7 mouse cellular contexts compared by ENCODE assay signal in genomic region chr12:118836411-118837341, GRCm38 (mm10). TPM values are rescaled to one million over a fixed set of nuclear protein-coding genes. Genes with fewer than 3 reads are reported as not detected.
DNase-seq lines count a peak whose midpoint lies in the region; ATAC-seq and TF ChIP-seq lines count a peak whose summit lies in the region.

No protein-coding gene starts in this region.

- ATAC-seq in kidney, postnatal 0 days (replicated peaks; ENCODE audit: low FRiP score, low read depth): peak; percentile 78
- peak; percentile 88 for ATAC-seq in midbrain, embryonic 11.5 days (ENCODE audit: low FRiP score)

- no peak for TF ChIP-seq CTCF in kidney, postnatal 0 days (IDR thresholded peaks at IDR 0.05; ENCODE audit: low read depth)

- peaks cover 90% of the 10 kb centered on the region for H3K27me3 ChIP-seq in forebrain, embryonic 10.5 days (ENCODE audit: poor library complexity, severe bottlenecking)
- H3K27me3 ChIP-seq in kidney, postnatal 0 days (ENCODE audit: insufficient read depth, low read length): peaks cover 63% of the 10 kb centered on the region
- peaks cover 53% of the 10 kb centered on the region for H3K27me3 ChIP-seq in midbrain, embryonic 11.5 days (ENCODE audit: control insufficient read depth, insufficient read depth, low read length)

- DNase-seq in urinary bladder, adult 2 months (ENCODE audit: low spot score): peak; percentile 32
- DNase-seq in urinary bladder, adult 18-20 months (ENCODE audit: low spot score in 2 of 2): no peak
- DNase-seq in forebrain, embryonic 10.5 days (ENCODE audit: extremely low spot score, low spot score): peak; percentile 68
- no peak for DNase-seq in kidney, postnatal 0 days (ENCODE audit: low spot score)
- peak; percentile 96 for DNase-seq in midbrain, embryonic 11.5 days (ENCODE audit: low spot score, missing footprints)
- DNase-seq in left cerebral cortex, postnatal 36 days (ENCODE audit: low spot score in 2 of 2): no peak
- DNase-seq in right cerebral cortex, postnatal 25 days: no peak

- peak overlapping the region; percentile 69 for H3K4me3 ChIP-seq in forebrain, embryonic 10.5 days
- peak overlapping the region; percentile 47 for H3K4me3 ChIP-seq in kidney, postnatal 0 days (replicated peaks; ENCODE audit: low read depth, low read length)
- peak overlapping the region; percentile 31 for H3K4me3 ChIP-seq in midbrain, embryonic 11.5 days (ENCODE audit: low read depth, low read length)

- peak overlapping the region; percentile 35; the same call in 1 of the 2 replicates for H3K9ac ChIP-seq in kidney, postnatal 0 days (ENCODE audit: low read depth, low read length)
- H3K9ac ChIP-seq in midbrain, embryonic 11.5 days (ENCODE audit: low read length): peak overlapping the region; percentile 29; the same call in 1 of the 2 replicates

- H3K27ac ChIP-seq in forebrain, embryonic 10.5 days: peak overlapping the region; percentile 86
- H3K27ac ChIP-seq in kidney, postnatal 0 days: no peak overlapping the region
- no peak overlapping the region for H3K27ac ChIP-seq in midbrain, embryonic 11.5 days (ENCODE audit: low read depth, low read length)

- intact Hi-C loops in left cerebral cortex, postnatal 36 days (cut with DNase I): loop anchor here (2.0 to 5.0 kb wide), 3 partner anchors 18 to 534 kb away; partner anchors contain the start of gene Sp4

- H3K36me3 ChIP-seq in forebrain, embryonic 10.5 days (replicated peaks): no peaks in the 10 kb centered on the region
- no peaks in the 10 kb centered on the region for H3K36me3 ChIP-seq in kidney, postnatal 0 days (ENCODE audit: insufficient read depth, low read length)
- H3K36me3 ChIP-seq in midbrain, embryonic 11.5 days (ENCODE audit: control insufficient read depth, insufficient read depth, low read length): no peaks in the 10 kb centered on the region

- under 1% methylated on average over 72 of the region's 72 CpGs for WGBS in forebrain, embryonic 10.5 days
- 1% methylated on average over 64 of the region's 72 CpGs for WGBS in kidney, postnatal 0 days
- under 1% methylated on average over 64 of the region's 72 CpGs for WGBS in midbrain, embryonic 11.5 days

- peak overlapping the region; percentile 96 for H3K4me2 ChIP-seq in kidney, postnatal 0 days (ENCODE audit: low read length)
- H3K4me2 ChIP-seq in midbrain, embryonic 11.5 days: peak overlapping the region; percentile 86

- H3K9me3 ChIP-seq in forebrain, embryonic 10.5 days: no peaks in the 10 kb centered on the region
- H3K9me3 ChIP-seq in kidney, postnatal 0 days (replicated peaks; ENCODE audit: low read length): no peaks in the 10 kb centered on the region
- H3K9me3 ChIP-seq in midbrain, embryonic 11.5 days (ENCODE audit: control insufficient read depth, low read length): no peaks in the 10 kb centered on the region

- peaks cover 70% of the 10 kb centered on the region for H3K4me1 ChIP-seq in forebrain, embryonic 10.5 days
- H3K4me1 ChIP-seq in kidney, postnatal 0 days (replicated peaks; ENCODE audit: insufficient read depth, low read length): peaks cover 4% of the 10 kb centered on the region; the same call in 1 of the 2 replicates
- H3K4me1 ChIP-seq in midbrain, embryonic 11.5 days (ENCODE audit: control insufficient read depth, insufficient read depth, low read length): peaks cover 19% of the 10 kb centered on the region

RNA-seq across cellular contexts. Expression of gene Sp8, which starts 9.5 kb away (rescaled TPM):
- 0.04 TPM in 2 replicates for polyA plus RNA-seq in urinary bladder, adult 2 months (2012; rRNA removed)
- polyA plus RNA-seq in forebrain, embryonic 10.5 days (2016; fragmentation: Nextera tagmentation; extraction: Ambion mirVana): 17.5 and 20.9 TPM in 2 replicates
- polyA plus RNA-seq in kidney, postnatal 0 days (2015; fragmentation: Nextera tagmentation; extraction: Ambion mirVana): not detected in 2 replicates
- 8.7 and 9.3 TPM in 2 replicates for polyA plus RNA-seq in midbrain, embryonic 11.5 days (2014; fragmentation: Nextera tagmentation; extraction: Ambion mirVana)
- total RNA-seq in left cerebral cortex, postnatal 36 days (2021): 1 to 10 TPM; 1.7 to 3.9 TPM

Comparison
In these comparisons a context has a peak if more than half of its experiments do, and no peak if none do; other contexts are left out.
1. DNase-seq: peak in urinary bladder, adult 2 months (single experiment), forebrain, embryonic 10.5 days (single experiment) and midbrain, embryonic 11.5 days (single experiment); none in urinary bladder, adult 18-20 months (0 of 2), kidney, postnatal 0 days (single experiment), left cerebral cortex, postnatal 36 days (0 of 2) and right cerebral cortex, postnatal 25 days (single experiment).
2. Peak in every context shown above with its lines, with median percentiles within 50 percentile points of each other: H3K4me3 ChIP-seq.